Mouse (Mus musculus) limb, embryonic 15.5 days (tissue): ENCODE data around the gene Sirt1. TPM values are rescaled to one million over a fixed set of nuclear protein-coding genes. Genes with fewer than 3 reads are reported as not detected.
A peak's percentile ranks its signal among the peaks of the same experiment; 100 is the strongest.

Experiments
- ATAC-seq: fragments of 200-750 bp; cut with Nextera tagmentation; 2 replicates; pipeline ENCODE4 v1.8.0; 2017; ENCODE audit warnings: low read depth, moderate TSS enrichment; ENCODE audit not compliant: insufficient number of reproducible peaks, low FRiP score, low TSS enrichment
- H3K27ac ChIP-seq: fragments of 300-500 bp; sonication (generic); 2 replicates; pipeline ENCODE4 v1.5.1; 2015; ENCODE audit warnings: moderate library complexity, mild to moderate bottlenecking, inconsistent platforms
- H3K27me3 ChIP-seq: fragments of 300-500 bp; sonication (generic); 2 replicates; pipeline ENCODE4 v1.6.1; 2015; ENCODE audit warnings: inconsistent platforms
- H3K36me3 ChIP-seq: fragments of 300-500 bp; sonication (generic); 2 replicates; pipeline ENCODE4 v1.6.1; 2015; ENCODE audit warnings: inconsistent platforms
- H3K4me1 ChIP-seq: fragments of 300-500 bp; sonication (generic); 2 replicates; pipeline ENCODE4 v1.6.1; 2015; ENCODE audit warnings: inconsistent platforms
- H3K4me2 ChIP-seq: fragments of 300-500 bp; sonication (generic); 2 replicates; pipeline ENCODE4 v1.6.1; 2015; ENCODE audit warnings: mild to moderate bottlenecking, inconsistent platforms
- H3K4me3 ChIP-seq: fragments of 300-500 bp; sonication (generic); 2 replicates; pipeline ENCODE4 v1.5.1; 2015; ENCODE audit warnings: mild to moderate bottlenecking, inconsistent platforms
- H3K9ac ChIP-seq: fragments of 300-500 bp; sonication (generic); 2 replicates; pipeline ENCODE4 v1.6.1; 2015; ENCODE audit warnings: inconsistent platforms
- H3K9me3 ChIP-seq: fragments of 300-500 bp; sonication (generic); 2 replicates; pipeline ENCODE4 v1.6.1; 2016; ENCODE audit warnings: inconsistent platforms
- WGBS: fragments of 180-500 bp; shearing (Covaris S2); methylation state at CpG from one replicate; pipeline ENCODE4 v1.1.7; 2015; 5-methylcytosine and 5-hydroxymethylcytosine counted together
- polyA plus RNA-seq: library from polyadenylated mRNA; unstranded; fragments of >200 nt; fragmentation: Nextera tagmentation; extraction: Ambion mirVana; gene quantifications from 2 replicates; pipeline ENCODE4 v1.2.1, GENCODE M21; 2015

Gene Sirt1
- 3.7 and 4.8 TPM in 2 replicates for polyA plus RNA-seq

DNA sequence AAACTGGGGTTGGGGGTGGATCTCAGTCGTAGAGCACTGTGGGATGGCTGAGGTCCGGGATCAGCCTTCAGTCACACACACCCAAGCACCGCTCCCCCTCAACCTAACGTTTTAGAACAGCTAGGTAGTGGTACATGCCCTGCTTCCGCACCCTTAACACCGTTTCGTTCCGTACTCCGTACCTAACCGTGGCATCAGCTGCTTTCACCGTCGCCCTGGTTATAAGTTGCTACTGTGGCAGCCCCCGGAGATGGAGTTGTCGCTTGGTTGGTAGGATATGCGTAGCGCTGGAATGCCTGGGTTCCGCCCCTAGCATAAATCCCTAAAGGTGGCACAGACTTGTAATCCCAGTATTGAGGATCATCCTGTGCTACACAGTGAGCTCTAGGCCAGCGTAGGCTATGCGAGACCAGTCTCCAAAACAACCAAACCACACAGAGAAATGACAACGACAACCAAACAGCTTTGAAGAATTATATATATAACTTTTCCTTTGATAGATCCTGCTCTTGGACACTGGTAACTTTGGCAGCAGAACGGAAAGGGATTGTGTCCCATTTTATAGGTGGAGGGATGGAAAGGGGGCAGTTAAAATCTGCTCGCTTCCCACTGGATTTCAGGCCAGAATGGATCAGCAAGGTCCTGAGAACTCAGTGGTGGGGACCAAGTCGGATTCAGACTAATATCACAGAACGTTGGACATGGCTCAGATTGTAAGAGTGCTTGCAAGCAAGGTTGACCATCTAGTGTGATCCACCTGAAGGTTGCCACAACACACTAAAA, at the start of gene Sirt1:
Gene Sirt1, minus strand, starts transcription at position 207 of the 783 bp plus-strand sequence.
- Histone ChIP-seq H3K9me3 (no peaks in the 10 kb centered on the region), H3K9ac (peak within 1 kb of the TSS; percentile 51), H3K4me1 (peaks cover 9% of the 10 kb centered on the region; the same call in 1 of the 2 replicates), H3K4me3 (peak within 1 kb of the TSS; percentile 49), H3K36me3 (no peaks in the 10 kb centered on the region), H3K27ac (peak within 1 kb of the TSS; percentile 71), H3K4me2 (peak within 1 kb of the TSS; percentile 85), H3K27me3 (0 out of 2 replicates have a peak, but pooled peaks cover 3% of the 10 kb centered on the region)
- ATAC-seq = no peak
- WGBS = 4% methylated on average over 24 of the region's 24 CpGs

- under 1% methylated on average over 55 of the region's 55 CpGs for WGBS
Measured at GRCm38 (mm10) chr10:63429785-63430305, 48.3 kb upstream of the Sirt1 start, which contains the start of gene Ctnna3. Ctnna3 (plus strand) TSS chr10:63430098.

GRCm38 (mm10) chr10:63429380-63429779, 47.9 kb upstream of the Sirt1 start:
- H3K4me2 ChIP-seq = peak overlapping the region; percentile 78
- no peaks in the 10 kb centered on the region for H3K27me3 ChIP-seq
- peak overlapping the region; percentile 75 for H3K9ac ChIP-seq
- ATAC-seq = peak; percentile 91
- H3K9me3 ChIP-seq = no peaks in the 10 kb centered on the region
- H3K27ac ChIP-seq = peak overlapping the region; percentile 91
- H3K4me3 ChIP-seq = peak overlapping the region; percentile 89
- no peaks in the 10 kb centered on the region for H3K4me1 ChIP-seq
- H3K36me3 ChIP-seq = no peaks in the 10 kb centered on the region
- WGBS = under 1% methylated on average over 34 of the region's 34 CpGs

More at GRCm38 (mm10) chr10:63429785-63430305, 48.3 kb upstream of the Sirt1 start, which contains the start of gene Ctnna3:
- no peaks in the 10 kb centered on the region for H3K36me3 ChIP-seq
- no peaks in the 10 kb centered on the region for H3K4me1 ChIP-seq
- H3K9ac ChIP-seq = peak within 1 kb of the TSS; percentile 75
- peak within 1 kb of the TSS; percentile 89 for H3K4me3 ChIP-seq
- peak; percentile 90 for ATAC-seq
- H3K4me2 ChIP-seq = peak within 1 kb of the TSS; percentile 78
- peak within 1 kb of the TSS; percentile 91 for H3K27ac ChIP-seq
- no peaks in the 10 kb centered on the region for H3K9me3 ChIP-seq
- no peaks in the 10 kb centered on the region for H3K27me3 ChIP-seq

DNA sequence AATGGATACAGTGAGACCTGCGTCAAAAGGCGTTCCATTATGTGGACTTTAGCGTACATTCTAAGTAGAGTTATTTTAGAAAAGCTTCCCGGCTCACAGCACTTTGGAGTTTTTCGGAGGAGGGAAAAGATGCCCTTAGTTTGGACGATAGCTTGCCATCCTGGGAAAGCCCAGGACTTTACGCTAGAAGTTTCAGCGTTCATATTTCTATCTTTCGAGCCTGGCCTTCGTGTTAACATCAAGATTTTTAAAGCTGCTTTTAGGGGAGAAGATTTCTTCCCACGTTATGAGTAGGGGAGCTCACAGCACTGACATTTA, 47.5 kb upstream of the Sirt1 start:
- peak overlapping the region; percentile 65 for H3K27ac ChIP-seq
- H3K27me3 ChIP-seq = no peaks in the 10 kb centered on the region

GRCm38 (mm10) chr10:63428243-63429022, 46.9 kb upstream of the Sirt1 start:
- WGBS = 21% methylated on average over 19 of the region's 19 CpGs
- Histone ChIP-seq H3K9ac (peak overlapping the region; percentile 27), H3K4me3 (peak overlapping the region; percentile 89), H3K9me3 (no peaks in the 10 kb centered on the region), H3K4me2 (peak overlapping the region; percentile 78), H3K27me3 (no peaks in the 10 kb centered on the region), H3K4me1 (no peaks in the 10 kb centered on the region), H3K27ac (peak overlapping the region; percentile 65), H3K36me3 (no peaks in the 10 kb centered on the region)
- no peak for ATAC-seq

More for the DNA sequence above, 47.5 kb upstream of the Sirt1 start:
- no peaks in the 10 kb centered on the region for H3K9me3 ChIP-seq
- ATAC-seq = no peak
- H3K36me3 ChIP-seq = no peaks in the 10 kb centered on the region
- H3K4me3 ChIP-seq = peak overlapping the region; percentile 89
- peak overlapping the region; percentile 27 for H3K9ac ChIP-seq
- WGBS = under 1% methylated on average over 11 of the region's 11 CpGs
- peak overlapping the region; percentile 78 for H3K4me2 ChIP-seq
- no peaks in the 10 kb centered on the region for H3K4me1 ChIP-seq

DNA sequence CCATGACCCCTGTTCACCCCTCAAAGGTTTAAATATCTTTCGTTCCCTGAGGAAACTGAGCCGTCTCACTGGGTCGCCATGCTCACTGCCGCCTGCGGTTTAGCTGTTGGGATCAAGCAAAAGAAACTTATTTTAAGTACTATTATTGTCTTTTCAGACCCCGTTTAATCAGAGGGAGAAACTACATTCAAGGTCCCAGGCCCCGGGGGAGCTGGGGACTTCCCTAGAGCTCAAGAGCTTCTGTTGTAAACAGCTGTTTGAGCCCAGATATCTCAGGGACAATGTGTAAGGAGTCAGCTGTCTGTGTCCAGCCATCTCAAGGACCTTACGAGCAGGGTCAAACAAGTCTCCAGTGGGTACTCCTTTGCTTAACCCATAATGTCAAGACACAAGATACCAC, 45.6 kb upstream of the Sirt1 start:
- no peaks in the 10 kb centered on the region for H3K27me3 ChIP-seq
- no peaks in the 10 kb centered on the region for H3K4me1 ChIP-seq
- no peaks in the 10 kb centered on the region for H3K36me3 ChIP-seq
- H3K9me3 ChIP-seq = no peaks in the 10 kb centered on the region
- ATAC-seq = no peak
- no peak overlapping the region for H3K27ac ChIP-seq
- no peak overlapping the region for H3K4me3 ChIP-seq
- WGBS = 82% methylated on average over 8 of the region's 8 CpGs
- H3K9ac ChIP-seq = no peak overlapping the region
- H3K4me2 ChIP-seq = no peak overlapping the region

GRCm38 (mm10) chr10:63424475-63424814, 42.9 kb upstream of the Sirt1 start:
- no peaks in the 10 kb centered on the region for H3K9me3 ChIP-seq
- H3K27ac ChIP-seq = no peak overlapping the region
- H3K9ac ChIP-seq = no peak overlapping the region
- H3K4me3 ChIP-seq = no peak overlapping the region
- H3K4me1 ChIP-seq = no peaks in the 10 kb centered on the region
- ATAC-seq = no peak
- H3K27me3 ChIP-seq = no peaks in the 10 kb centered on the region
- no peak overlapping the region for H3K4me2 ChIP-seq
- no peaks in the 10 kb centered on the region for H3K36me3 ChIP-seq

- Histone ChIP-seq H3K4me2 (no peak overlapping the region), H3K36me3 (no peaks in the 10 kb centered on the region), H3K4me1 (no peaks in the 10 kb centered on the region), H3K9me3 (no peaks in the 10 kb centered on the region), H3K27ac (no peak overlapping the region), H3K9ac (no peak overlapping the region), H3K27me3 (no peaks in the 10 kb centered on the region), H3K4me3 (no peak overlapping the region)
- ATAC-seq = no peak
- 88% methylated on average over 9 of the region's 9 CpGs for WGBS
Measured at GRCm38 (mm10) chr10:63423591-63424474, 42.3 kb upstream of the Sirt1 start.

GRCm38 (mm10) chr10:63422736-63422992, 41.2 kb upstream of the Sirt1 start:
- no peak overlapping the region for H3K4me2 ChIP-seq
- H3K9ac ChIP-seq = no peak overlapping the region
- ATAC-seq = no peak
- no peaks in the 10 kb centered on the region for H3K27me3 ChIP-seq
- no peak overlapping the region for H3K4me3 ChIP-seq
- no peaks in the 10 kb centered on the region for H3K4me1 ChIP-seq
- H3K27ac ChIP-seq = no peak overlapping the region
- WGBS = 80% methylated on average over 5 of the region's 5 CpGs
- H3K9me3 ChIP-seq = no peaks in the 10 kb centered on the region
- H3K36me3 ChIP-seq = no peaks in the 10 kb centered on the region

DNA sequence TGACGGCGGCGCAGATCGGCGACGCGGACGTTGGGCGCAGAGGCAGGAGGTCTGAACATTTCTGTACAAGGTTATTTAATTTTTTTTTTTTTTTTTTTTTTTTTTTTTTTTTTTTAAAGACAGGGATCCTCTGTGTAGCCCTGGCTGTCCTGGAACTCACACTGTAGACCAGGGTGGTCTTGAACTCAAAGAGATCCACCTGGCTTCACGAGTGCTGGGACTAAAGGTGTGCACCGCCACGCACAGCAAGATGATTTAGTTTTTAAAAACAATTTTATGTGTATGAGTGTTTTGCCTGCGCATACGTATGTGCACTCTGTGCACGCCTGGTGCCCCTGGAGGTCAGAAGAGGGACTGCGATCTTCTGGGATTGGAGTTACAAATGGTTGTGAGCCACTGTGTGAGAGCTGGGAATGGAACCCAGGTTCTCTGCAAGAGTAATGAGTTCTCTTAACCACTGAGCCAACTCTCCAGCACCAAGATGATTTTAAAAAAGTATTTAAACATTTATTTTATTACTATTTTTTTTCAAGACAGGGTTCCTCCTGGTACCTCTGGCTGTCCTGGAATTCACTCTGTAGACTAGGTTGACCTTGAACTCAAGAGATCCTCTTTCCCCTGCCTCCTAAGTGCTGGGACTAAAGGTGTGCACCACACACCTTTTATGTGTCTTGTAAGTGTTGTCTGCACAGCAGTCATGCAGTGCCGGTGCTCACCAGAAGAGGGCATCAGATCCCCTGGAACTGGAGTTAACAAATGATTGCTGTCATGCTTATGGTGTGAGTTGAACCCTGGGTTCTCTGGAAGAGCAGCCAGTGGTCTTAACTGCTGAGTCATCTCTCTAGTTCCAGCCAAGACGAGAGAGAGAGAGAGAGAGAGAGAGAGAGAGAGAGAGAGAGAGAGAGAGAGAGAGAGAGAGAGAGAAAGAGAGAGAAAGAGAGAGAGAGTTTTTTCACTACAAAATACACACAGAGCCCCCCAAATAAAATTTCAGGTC, 40.5 kb upstream of the Sirt1 start, which contains the start of gene Gm7075:
Gene Gm7075, minus strand, starts transcription at position 51 of the 997 bp plus-strand sequence.
- H3K36me3 ChIP-seq = no peaks in the 10 kb centered on the region
- no peak within 1 kb of the TSS for H3K9ac ChIP-seq
- H3K27me3 ChIP-seq = no peaks in the 10 kb centered on the region
- no peaks in the 10 kb centered on the region for H3K4me1 ChIP-seq
- ATAC-seq = no peak
- no peak within 1 kb of the TSS for H3K27ac ChIP-seq
- WGBS = 88% methylated on average over 18 of the region's 18 CpGs
- H3K9me3 ChIP-seq = no peaks in the 10 kb centered on the region
- no peak within 1 kb of the TSS for H3K4me2 ChIP-seq
- H3K4me3 ChIP-seq = no peak within 1 kb of the TSS
